Mouse (Mus musculus) heart, adult 2 months (tissue): Measurements from ENCODE around the gene Tmem11. TPM values are rescaled to one million over a fixed set of nuclear protein-coding genes. Genes with fewer than 3 reads are reported as not detected.

Experiments
- DNase-seq, 2 experiments: peaks; one replicate each; pipeline ENCODE4 v3.0.0; 2021
- H3K27ac ChIP-seq: fragments of 200-600 bp; 2 replicates; pipeline ENCODE4 v1.8.1; 2022
- H3K27me3 ChIP-seq: fragments of 200-500 bp; 2 replicates; pipeline ENCODE4 v1.6.1; 2012; ENCODE audit warnings: mild to moderate bottlenecking, low read length, inconsistent platforms, mixed read lengths; ENCODE audit not compliant: control insufficient read depth, insufficient read depth
- H3K36me3 ChIP-seq: fragments of 200-500 bp; 2 replicates; pipeline ENCODE4 v1.6.1; 2012; ENCODE audit warnings: low read length, inconsistent platforms; ENCODE audit not compliant: control insufficient read depth, insufficient read depth
- H3K4me1 ChIP-seq: fragments of 200-500 bp; 2 replicates; pipeline ENCODE4 v1.6.1; 2011; ENCODE audit warnings: low read length; ENCODE audit not compliant: control insufficient read depth, insufficient read depth
- H3K4me3 ChIP-seq: fragments of 200-600 bp; 2 replicates; pipeline ENCODE4 v1.8.1; 2022
- H3K79me2 ChIP-seq: fragments of 200-500 bp; replicated peaks from 2 replicates; pipeline ENCODE4 v1.6.1; 2012; ENCODE audit warnings: mild to moderate bottlenecking, inconsistent platforms, low read length, moderate library complexity, mixed read lengths; ENCODE audit not compliant: control insufficient read depth, insufficient read depth
- H3K9ac ChIP-seq: fragments of 200-500 bp; 2 replicates; pipeline ENCODE4 v1.6.1; 2012; ENCODE audit warnings: low read depth, mild to moderate bottlenecking, control low read depth, inconsistent platforms, low read length, mixed read lengths
- CTCF ChIP-seq: fragments of 200-600 bp; IDR thresholded peaks from 2 replicates; pipeline ENCODE4 v1.8.1; 2022; ENCODE audit warnings: antibody characterized with exemption, mild to moderate bottlenecking, moderate library complexity
- EP300 ChIP-seq: fragments of 200-500 bp; IDR thresholded peaks from 2 replicates; pipeline ENCODE4 v1.6.1; 2011; ENCODE audit warnings: low read depth, low read length, control low read depth; ENCODE audit not compliant: insufficient read depth
- POLR2A ChIP-seq: fragments of 200-500 bp; IDR thresholded peaks from 2 replicates; pipeline ENCODE4 v1.6.1; 2011; ENCODE audit warnings: mild to moderate bottlenecking, low read depth, low read length, control low read depth; ENCODE audit not compliant: insufficient read depth
- WGBS: fragments of 180-500 bp; shearing (Covaris S2); methylation state at CpG from one replicate; pipeline ENCODE4 v1.1.7; 2018; 5-methylcytosine and 5-hydroxymethylcytosine counted together
- intact Hi-C: fragments of 180-260 bp; cut with DNase I; formaldehyde crosslinking; loops from one replicate; pipeline ENCODE4 v1.15.1; 2025
- long read RNA-seq: library from polyadenylated mRNA; stranded (forward); transcript quantifications from one replicate; pipeline ENCODE4 v2.0.0, GENCODE M21; 2021
- polyA plus RNA-seq: library from polyadenylated mRNA; depleted of rRNA; stranded (reverse); fragments of >200 nt; gene quantifications from 2 replicates; pipeline ENCODE4 v1.2.3, GENCODE M21; 2012; rRNA removed
- total RNA-seq, 2 experiments: library from RNA; stranded (reverse); gene quantifications; 2 replicates each; pipeline ENCODE4 v1.2.3; 2021

Tmem11 gene
- total RNA-seq (10 to 100 TPM; 28.3 to 31.4 TPM), polyA plus RNA-seq (59.6 and 66.7 TPM in 2 replicates)
- long read RNA-seq, transcript Tmem11-201 (2 exons, 1,457 nt): major isoform, 16 of 17 reads
- long read RNA-seq, partial matches to known transcripts: 0 of 17 reads
- long read RNA-seq, other reads (novel, unspliced or antisense): 1 of 17 reads

DNA sequence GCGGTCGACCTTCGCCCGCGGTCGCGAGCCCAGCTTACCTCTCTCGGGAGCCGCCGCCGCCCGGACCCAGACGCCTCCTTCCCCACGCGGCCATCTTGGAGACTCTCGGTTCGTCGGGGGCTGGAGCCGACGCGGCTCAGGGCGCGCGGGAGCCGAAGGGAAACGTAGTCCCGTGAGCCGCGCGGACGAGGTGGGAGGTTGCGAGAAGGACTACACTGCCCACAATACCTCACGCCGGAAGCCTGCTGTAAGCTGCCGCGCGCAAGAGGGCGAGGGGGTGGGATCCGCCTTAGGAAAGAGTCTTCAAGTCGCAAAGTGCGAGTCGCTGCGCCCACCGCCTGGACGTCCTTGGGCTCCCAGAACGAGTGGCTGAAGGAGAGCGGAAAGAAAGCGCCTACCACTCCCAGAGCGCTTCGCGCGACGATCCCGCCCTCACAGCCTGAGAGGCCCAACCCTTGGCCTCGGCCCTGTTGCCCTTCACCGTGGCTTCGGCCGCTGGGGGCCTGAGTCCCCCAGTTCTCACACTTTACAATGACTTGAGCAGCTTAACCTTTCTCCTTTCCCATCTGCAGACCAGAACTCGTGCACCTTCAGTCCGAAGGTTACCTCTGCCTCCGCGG, at the start of gene Tmem11:
Gene Tmem11, minus strand, starts transcription at position 598 of the 620 bp plus-strand sequence.
- WGBS: under 1% methylated on average over 61 of the region's 62 CpGs
- TF ChIP-seq EP300: peak; percentile 69; the same call in 1 of the 2 replicates
- peak; percentile 89 for TF ChIP-seq POLR2A
- peak; percentile 38 for TF ChIP-seq CTCF
- peak; percentile 92 to 97 for DNase-seq
- Histone ChIP-seq H3K36me3 (peaks cover 3% of the 10 kb centered on the region; the same call in 1 of the 2 replicates), H3K27ac (peak within 1 kb of the TSS; percentile 93), H3K27me3 (no peaks in the 10 kb centered on the region), H3K4me3 (peak within 1 kb of the TSS; percentile 99), H3K79me2 (peaks cover 19% of the 10 kb centered on the region), H3K4me1 (peaks cover 22% of the 10 kb centered on the region), H3K9ac (peak within 1 kb of the TSS; percentile 87)
- intact Hi-C loops: loop anchor here (2.0 kb wide), 2 partner anchors 48 to 102 kb away; partner anchors contain the start of genes Dhrs7b, Smcr8 and Top3a

DNA sequence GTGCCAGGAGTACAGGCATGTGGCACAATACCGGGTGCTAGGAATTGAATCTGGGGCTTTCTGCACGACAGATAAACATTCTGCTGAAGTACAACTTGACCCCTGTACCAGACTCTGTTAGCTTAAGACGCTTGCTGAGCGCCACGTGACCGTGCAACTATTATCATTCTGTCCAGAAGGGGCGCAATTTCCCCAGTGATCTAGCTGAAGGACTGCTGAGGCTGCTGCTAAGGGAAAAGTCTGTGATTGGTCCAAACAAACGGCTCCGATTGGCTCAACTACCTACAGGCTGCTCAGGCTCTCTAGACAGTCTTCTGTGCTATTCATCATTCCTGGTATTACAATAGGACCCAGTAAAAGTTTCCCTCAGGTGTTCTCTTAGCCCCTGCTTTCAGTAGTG, 48.2 kb upstream of the Tmem11 start:
- H3K27ac ChIP-seq: peak overlapping the region; percentile 36
- no peaks in the 10 kb centered on the region for H3K27me3 ChIP-seq
- TF ChIP-seq POLR2A (no peak), EP300 (peak; percentile 27; the same call in 1 of the 2 replicates), CTCF (peak; percentile 93)
- no peak overlapping the region for H3K4me3 ChIP-seq
- no peaks in the 10 kb centered on the region for H3K79me2 ChIP-seq
- no peaks in the 10 kb centered on the region for H3K36me3 ChIP-seq
- DNase-seq: peak; percentile 85 to 87
- H3K9ac ChIP-seq: no peak overlapping the region
- 1% methylated on average over 9 of the region's 9 CpGs for WGBS
- H3K4me1 ChIP-seq: peaks cover 2% of the 10 kb centered on the region; the same call in 1 of the 2 replicates
- intact Hi-C loops: loop anchor here (5.0 kb wide), 1 partner anchor 230 kb away; the partner anchor contains the start of gene Llgl1

DNA sequence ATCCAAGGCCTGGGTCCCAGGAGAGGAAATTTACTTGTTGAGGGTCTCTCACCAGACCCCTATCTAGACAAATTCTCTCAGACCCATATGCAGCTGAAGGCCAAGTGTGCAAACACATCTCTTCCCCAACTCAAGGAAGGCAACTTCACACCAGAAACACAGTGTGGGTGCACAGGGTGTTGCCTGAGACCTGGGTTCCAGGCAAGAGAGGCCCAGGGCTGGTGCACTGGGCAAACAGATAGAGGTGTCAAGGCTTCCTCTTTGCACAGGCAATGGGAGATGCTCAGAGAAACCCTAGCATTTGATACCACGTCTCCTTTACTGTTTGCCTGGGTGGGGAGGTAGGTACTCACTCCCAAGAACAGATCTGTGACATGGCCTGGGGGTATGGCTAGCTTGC, 45.9 kb upstream of the Tmem11 start:
- Histone ChIP-seq H3K27ac (no peak overlapping the region), H3K36me3 (no peaks in the 10 kb centered on the region), H3K4me3 (no peak overlapping the region), H3K9ac (no peak overlapping the region), H3K4me1 (no peaks in the 10 kb centered on the region), H3K27me3 (no peaks in the 10 kb centered on the region), H3K79me2 (no peaks in the 10 kb centered on the region)
- 86% methylated on average over 1 of the region's 1 CpGs for WGBS
- intact Hi-C loops: loop anchor here (5.0 kb wide), 1 partner anchor 228 kb away; the partner anchor contains the start of gene Llgl1
- no peak for DNase-seq
- TF ChIP-seq POLR2A (no peak), CTCF (no peak), EP300 (no peak)

DNA sequence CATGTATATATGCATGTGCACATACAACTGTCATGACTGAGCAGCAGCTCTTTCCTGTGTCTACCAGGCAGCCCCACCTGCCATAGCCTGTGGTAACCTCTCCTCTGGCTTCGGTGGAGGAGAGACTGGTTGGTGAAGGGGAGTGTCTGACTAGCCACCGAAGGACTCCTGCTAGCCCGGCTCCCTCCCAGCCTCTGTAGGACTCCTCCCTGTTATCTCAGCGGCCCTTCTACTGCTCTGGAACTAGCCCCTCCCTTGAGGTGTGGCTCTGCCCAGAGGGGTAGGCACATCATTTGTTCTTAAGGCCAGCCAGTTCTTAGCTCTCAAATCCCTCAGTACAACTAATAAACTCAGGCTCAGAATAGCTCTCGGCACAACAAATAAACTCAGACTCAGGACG, 45.4 kb upstream of the Tmem11 start:
- intact Hi-C loops: no loop called here
- 48% methylated on average over 6 of the region's 6 CpGs for WGBS

DNA sequence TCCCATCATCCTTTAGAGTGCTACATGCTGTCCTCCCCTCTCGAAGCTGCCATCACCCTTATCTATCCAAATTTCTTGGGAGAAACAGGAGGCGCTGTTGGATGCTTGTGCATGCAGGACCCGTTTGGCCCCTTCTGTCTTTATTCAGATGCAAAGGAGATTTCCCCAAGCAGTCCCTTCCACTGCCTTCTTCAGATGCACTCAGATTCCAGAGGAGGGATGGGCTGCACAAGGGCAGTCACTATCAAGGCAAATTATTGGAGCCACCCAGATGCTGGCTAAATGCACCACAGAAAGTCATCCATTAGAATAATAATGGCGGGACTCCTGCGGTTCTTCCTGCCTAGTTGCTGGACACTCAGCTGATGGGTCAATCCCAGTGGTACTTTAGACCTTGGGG, 43.9 kb upstream of the Tmem11 start:
- H3K36me3 ChIP-seq: no peaks in the 10 kb centered on the region
- no peak overlapping the region for H3K9ac ChIP-seq
- no peaks in the 10 kb centered on the region for H3K79me2 ChIP-seq
- intact Hi-C loops: no loop called here
- WGBS: 78% methylated on average over 5 of the region's 5 CpGs
- H3K4me1 ChIP-seq: no peaks in the 10 kb centered on the region
- DNase-seq: no peak
- no peak overlapping the region for H3K27ac ChIP-seq
- H3K27me3 ChIP-seq: no peaks in the 10 kb centered on the region
- no peak overlapping the region for H3K4me3 ChIP-seq
- no peak for TF ChIP-seq POLR2A
- no peak for TF ChIP-seq CTCF

More for the DNA sequence above, 45.4 kb upstream of the Tmem11 start:
- no peaks in the 10 kb centered on the region for H3K36me3 ChIP-seq
- no peak for DNase-seq
- no peak overlapping the region for H3K27ac ChIP-seq
- no peak for TF ChIP-seq POLR2A
- TF ChIP-seq EP300: no peak
- TF ChIP-seq CTCF: no peak
- H3K79me2 ChIP-seq: no peaks in the 10 kb centered on the region
- H3K27me3 ChIP-seq: no peaks in the 10 kb centered on the region
- H3K9ac ChIP-seq: no peak overlapping the region
- no peak overlapping the region for H3K4me3 ChIP-seq
- H3K4me1 ChIP-seq: no peaks in the 10 kb centered on the region

DNA sequence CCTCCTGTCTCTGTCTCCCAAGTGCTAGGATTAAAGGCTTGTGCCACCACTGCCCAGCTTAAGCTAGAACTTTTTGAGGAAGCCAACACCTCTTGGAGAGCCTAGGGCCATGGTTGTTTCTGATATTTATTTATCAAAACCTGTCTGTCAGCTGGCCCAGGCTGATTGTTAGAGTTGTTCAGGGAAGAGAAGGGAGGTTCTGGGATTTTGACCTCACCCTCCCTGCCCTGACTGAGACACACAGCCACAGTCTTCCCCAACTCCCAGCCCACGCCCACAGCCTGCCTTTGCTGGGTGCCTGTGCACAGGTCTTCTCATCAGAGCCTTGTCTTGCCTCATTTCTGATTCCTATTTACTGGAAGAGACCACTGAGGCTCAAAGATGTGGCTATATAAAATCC, 43.1 kb upstream of the Tmem11 start:
- Histone ChIP-seq H3K27me3 (no peaks in the 10 kb centered on the region), H3K9ac (no peak overlapping the region), H3K36me3 (no peaks in the 10 kb centered on the region), H3K27ac (no peak overlapping the region), H3K79me2 (no peaks in the 10 kb centered on the region), H3K4me3 (no peak overlapping the region), H3K4me1 (no peaks in the 10 kb centered on the region)
- WGBS: 89% methylated on average over 1 of the region's 1 CpGs
- intact Hi-C loops: no loop called here
- TF ChIP-seq POLR2A: no peak
- no peak for TF ChIP-seq EP300
- no peak for TF ChIP-seq CTCF
- DNase-seq: no peak
